Mouse (Mus musculus): Measurements from ENCODE around the gene 1600014C10Rik. TPM values are rescaled to one million over a fixed set of nuclear protein-coding genes. Genes with fewer than 3 reads are reported as not detected.

Gene 1600014C10Rik
- polyA plus RNA-seq, 1 experiment = not detected

- no peaks in the 10 kb centered on the region for H3K27me3 ChIP-seq (ENCODE audit: control insufficient read depth)
- no peaks in the 10 kb centered on the region for H3K4me1 ChIP-seq (ENCODE audit: control insufficient read depth)
- no peak for TF ChIP-seq TAL1 (IDR thresholded peaks at IDR 0.05; ENCODE audit: low read length)
- TF ChIP-seq GATA1 (IDR thresholded peaks at IDR 0.05; ENCODE audit: low read length) = no peak
- no peaks in the 10 kb centered on the region for H3K36me3 ChIP-seq (ENCODE audit: control insufficient read depth)
- no peaks in the 10 kb centered on the region for H3K9me3 ChIP-seq (ENCODE audit: control insufficient read depth, low read length)
- no peak overlapping the region for H3K4me3 ChIP-seq (replicated peaks)
Observed at GRCm38 (mm10) chr7:38218631-38219367, 35.8 kb downstream of the 1600014C10Rik start.

GRCm38 (mm10) chr7:38219526-38219925 is 36.5 kb downstream of the 1600014C10Rik start:
- TF ChIP-seq TAL1 (IDR thresholded peaks at IDR 0.05; ENCODE audit: low read length) (no peak), GATA1 (IDR thresholded peaks at IDR 0.05; ENCODE audit: low read length) (no peak)
- no peaks in the 10 kb centered on the region for H3K27me3 ChIP-seq (ENCODE audit: control insufficient read depth)
- H3K4me1 ChIP-seq (ENCODE audit: control insufficient read depth) = no peaks in the 10 kb centered on the region
- no peaks in the 10 kb centered on the region for H3K9me3 ChIP-seq (ENCODE audit: control insufficient read depth, low read length)
- H3K36me3 ChIP-seq (ENCODE audit: control insufficient read depth) = no peaks in the 10 kb centered on the region
- H3K4me3 ChIP-seq (replicated peaks) = no peak overlapping the region

DNA sequence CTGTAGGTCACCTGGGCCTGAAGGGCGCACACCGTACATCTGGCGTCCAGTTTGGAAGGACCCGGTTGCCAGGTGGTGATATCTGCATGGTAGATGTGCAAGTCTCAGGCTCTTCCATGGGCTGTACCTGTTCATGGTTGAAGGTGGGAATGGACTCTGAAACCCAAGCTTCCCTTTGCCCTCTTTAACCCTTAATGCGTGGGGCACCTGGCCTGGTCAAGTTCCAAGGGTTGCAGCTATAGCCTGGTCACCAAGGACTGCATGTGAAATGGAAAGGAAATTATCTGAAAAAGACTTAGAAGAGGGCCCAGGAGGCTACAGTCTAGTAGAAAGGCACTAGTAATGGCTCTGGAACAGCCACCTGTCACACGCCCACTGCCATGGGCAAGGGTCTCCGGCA is 37.8 kb downstream of the 1600014C10Rik start:
- no peaks in the 10 kb centered on the region for H3K9me3 ChIP-seq (ENCODE audit: control insufficient read depth, low read length)
- peaks cover 2% of the 10 kb centered on the region; the same call in 1 of the 2 replicates for H3K4me1 ChIP-seq (ENCODE audit: control insufficient read depth)
- H3K27me3 ChIP-seq (ENCODE audit: control insufficient read depth) = no peaks in the 10 kb centered on the region
- TF ChIP-seq TAL1 (IDR thresholded peaks at IDR 0.05; ENCODE audit: low read length) = no peak
- TF ChIP-seq GATA1 (IDR thresholded peaks at IDR 0.05; ENCODE audit: low read length) = no peak
- no peak overlapping the region for H3K4me3 ChIP-seq (replicated peaks)
- H3K36me3 ChIP-seq (ENCODE audit: control insufficient read depth) = no peaks in the 10 kb centered on the region

DNA sequence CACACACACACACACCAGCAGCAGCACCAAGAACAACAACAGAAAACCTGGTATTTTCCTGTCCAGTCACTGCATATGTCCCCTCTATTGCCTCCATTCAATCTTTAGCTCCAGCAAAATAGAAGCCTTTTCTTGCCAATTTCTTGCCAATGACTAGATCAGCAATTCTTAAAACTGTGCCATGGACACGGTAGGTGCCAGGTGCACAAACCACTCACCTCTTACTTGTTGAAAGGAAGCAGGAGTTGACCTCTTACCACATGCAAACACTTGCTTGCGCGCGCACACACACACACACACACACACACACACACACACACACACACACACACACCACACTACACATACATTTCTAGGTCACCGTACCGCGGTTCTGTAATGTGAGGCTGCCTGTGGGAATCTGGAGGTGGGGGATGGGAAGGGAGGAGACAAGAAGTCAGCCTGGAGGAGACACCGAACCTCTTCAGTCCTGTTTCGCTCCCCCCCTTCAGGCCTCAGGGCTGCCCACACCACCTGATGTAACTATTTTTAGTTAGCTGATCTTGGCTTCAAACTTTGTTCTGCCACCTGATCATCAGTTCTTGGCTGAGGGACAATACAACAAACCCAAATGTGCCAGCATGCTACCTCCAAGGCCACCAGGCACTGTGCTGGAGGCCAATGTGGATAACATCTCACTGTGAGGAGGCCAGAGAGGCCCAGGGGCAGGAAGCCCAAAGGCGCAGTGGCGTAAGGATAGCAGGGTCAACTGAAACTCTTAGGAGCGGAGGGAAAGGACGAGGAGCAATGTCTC is 41.8 kb downstream of the 1600014C10Rik start:
- Histone ChIP-seq H3K9me3 (ENCODE audit: control insufficient read depth, low read length) (no peaks in the 10 kb centered on the region), H3K27me3 (ENCODE audit: control insufficient read depth) (peaks cover under 1% of the 10 kb centered on the region), H3K4me3 (replicated peaks) (no peak overlapping the region), H3K4me1 (ENCODE audit: control insufficient read depth) (peaks cover 17% of the 10 kb centered on the region), H3K36me3 (ENCODE audit: control insufficient read depth) (no peaks in the 10 kb centered on the region)
- no peak for TF ChIP-seq TAL1 (IDR thresholded peaks at IDR 0.05; ENCODE audit: low read length)

GRCm38 (mm10) chr7:38226226-38226625 is 43.2 kb downstream of the 1600014C10Rik start:
- Histone ChIP-seq H3K4me3 (replicated peaks) (no peak overlapping the region), H3K4me1 (ENCODE audit: control insufficient read depth) (peaks cover 17% of the 10 kb centered on the region), H3K9me3 (ENCODE audit: control insufficient read depth, low read length) (no peaks in the 10 kb centered on the region), H3K27me3 (ENCODE audit: control insufficient read depth) (peaks cover 6% of the 10 kb centered on the region), H3K36me3 (ENCODE audit: control insufficient read depth) (no peaks in the 10 kb centered on the region)
- no peak for TF ChIP-seq TAL1 (IDR thresholded peaks at IDR 0.05; ENCODE audit: low read length)
- no peak for TF ChIP-seq GATA1 (IDR thresholded peaks at IDR 0.05; ENCODE audit: low read length)

DNA sequence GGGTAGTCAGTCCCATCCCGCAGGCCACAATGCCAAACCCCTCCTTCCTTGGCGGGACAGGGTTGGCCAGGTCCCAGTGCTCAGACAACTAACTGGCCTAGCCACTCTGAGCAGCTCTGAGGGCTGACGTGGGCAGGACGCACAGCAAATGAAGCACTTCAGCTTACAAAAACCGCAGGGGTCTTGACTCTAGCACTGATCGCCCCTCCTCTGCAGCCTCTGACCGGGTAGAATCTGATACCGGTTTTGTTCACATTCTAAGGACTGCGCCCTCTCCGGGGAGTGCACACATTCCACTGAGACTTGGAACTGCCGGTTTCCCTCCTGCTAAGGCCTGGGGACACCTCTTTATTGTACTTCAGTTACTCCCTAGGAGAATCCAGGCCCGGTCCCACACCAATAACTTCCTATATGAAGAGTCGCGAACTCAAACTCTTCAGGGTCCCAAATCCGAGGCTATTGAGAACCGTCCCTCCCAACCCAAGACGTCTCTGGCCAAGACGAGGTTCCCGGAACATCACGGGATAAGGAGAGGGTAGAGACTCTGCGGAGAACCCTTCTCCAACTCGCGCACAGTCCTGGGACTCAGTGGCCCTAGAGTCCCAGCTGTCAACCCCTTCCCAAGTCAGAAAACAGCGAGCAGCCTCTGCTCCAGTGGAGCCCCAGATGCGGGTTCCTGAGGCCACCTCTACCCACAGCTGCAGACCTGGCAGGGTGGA is 44.3 kb downstream of the 1600014C10Rik start:
- TF ChIP-seq TAL1 (IDR thresholded peaks at IDR 0.05; ENCODE audit: low read length) (no peak), GATA1 (IDR thresholded peaks at IDR 0.05; ENCODE audit: low read length) (no peak)
- H3K36me3 ChIP-seq (ENCODE audit: control insufficient read depth) = no peaks in the 10 kb centered on the region
- H3K4me1 ChIP-seq (ENCODE audit: control insufficient read depth) = peaks cover 17% of the 10 kb centered on the region
- H3K4me3 ChIP-seq (replicated peaks) = peak overlapping the region; percentile 66
- H3K27me3 ChIP-seq (ENCODE audit: control insufficient read depth) = peaks cover 6% of the 10 kb centered on the region
- no peaks in the 10 kb centered on the region for H3K9me3 ChIP-seq (ENCODE audit: control insufficient read depth, low read length)

- H3K4me3 ChIP-seq (replicated peaks) = peak within 1 kb of the TSS; percentile 66
- TF ChIP-seq TAL1 (IDR thresholded peaks at IDR 0.05; ENCODE audit: low read length) (no peak), GATA1 (IDR thresholded peaks at IDR 0.05; ENCODE audit: low read length) (no peak)
- no peaks in the 10 kb centered on the region for H3K36me3 ChIP-seq (ENCODE audit: control insufficient read depth)
- H3K27me3 ChIP-seq (ENCODE audit: control insufficient read depth) = peaks cover 6% of the 10 kb centered on the region
- no peaks in the 10 kb centered on the region for H3K9me3 ChIP-seq (ENCODE audit: control insufficient read depth, low read length)
- H3K4me1 ChIP-seq (ENCODE audit: control insufficient read depth) = peaks cover 17% of the 10 kb centered on the region
Observed at GRCm38 (mm10) chr7:38227900-38228298, 44.9 kb downstream of the 1600014C10Rik start, which contains the start of gene Plekhf1. Gene Plekhf1, minus strand, starts transcription at chr7:38228016.

GRCm38 (mm10) chr7:38228329-38228728 is 45.3 kb downstream of the 1600014C10Rik start:
- H3K4me1 ChIP-seq (ENCODE audit: control insufficient read depth) = peaks cover 17% of the 10 kb centered on the region
- H3K9me3 ChIP-seq (ENCODE audit: control insufficient read depth, low read length) = no peaks in the 10 kb centered on the region
- no peaks in the 10 kb centered on the region for H3K36me3 ChIP-seq (ENCODE audit: control insufficient read depth)
- H3K27me3 ChIP-seq (ENCODE audit: control insufficient read depth) = peaks cover 6% of the 10 kb centered on the region
- TF ChIP-seq TAL1 (IDR thresholded peaks at IDR 0.05; ENCODE audit: low read length) (no peak), GATA1 (IDR thresholded peaks at IDR 0.05; ENCODE audit: low read length) (no peak)
- peak overlapping the region; percentile 66 for H3K4me3 ChIP-seq (replicated peaks)

DNA sequence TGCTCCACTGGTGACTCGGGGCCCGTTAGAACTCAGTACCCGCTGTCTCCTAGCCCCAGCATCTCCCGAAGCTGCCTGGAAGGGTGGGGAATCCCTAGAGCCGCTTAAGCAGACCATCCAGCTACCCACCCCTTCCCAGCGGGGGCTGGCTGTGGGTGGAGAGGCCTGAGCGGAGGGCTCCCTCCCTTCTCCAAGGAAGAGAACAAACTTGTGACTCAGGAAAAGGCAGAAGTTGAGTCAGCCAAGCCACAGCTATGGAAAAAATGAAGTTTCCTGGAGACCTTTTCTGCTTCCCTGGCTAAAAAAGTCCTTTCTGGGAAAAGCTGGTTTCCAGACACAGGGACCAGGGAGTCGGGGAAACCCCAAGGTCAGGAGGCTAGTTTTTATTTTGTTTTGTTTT is 47.3 kb downstream of the 1600014C10Rik start:
- Histone ChIP-seq H3K36me3 (ENCODE audit: control insufficient read depth) (no peaks in the 10 kb centered on the region), H3K27me3 (ENCODE audit: control insufficient read depth) (peaks cover 6% of the 10 kb centered on the region), H3K4me3 (replicated peaks) (no peak overlapping the region), H3K9me3 (ENCODE audit: control insufficient read depth, low read length) (no peaks in the 10 kb centered on the region), H3K4me1 (ENCODE audit: control insufficient read depth) (peaks cover 15% of the 10 kb centered on the region)
- TF ChIP-seq TAL1 (IDR thresholded peaks at IDR 0.05; ENCODE audit: low read length) (no peak), GATA1 (IDR thresholded peaks at IDR 0.05; ENCODE audit: low read length) (no peak)

Data from erythroblast, embryonic 14.5 days (primary cell).